Mouse (Mus musculus) activated CD4-positive, CD25-positive, alpha-beta regulatory T cell, adult 4 months (primary cell): ENCODE measurements around the gene Igfals. TPM values are rescaled to one million over a fixed set of nuclear protein-coding genes. Genes with fewer than 3 reads are reported as not detected.
A peak's percentile ranks its signal among the peaks of the same experiment; 100 is the strongest.

ENCODE experiments used
- ATAC-seq: one replicate; pipeline ENCODE4 v1.8.0; 2017
- polyA plus RNA-seq, 2 experiments: library from polyadenylated mRNA; unstranded; fragments of 100-300 nt; shearing (Covaris generic); gene quantifications; one replicate each; pipeline ENCODE4 v1.2.1; 2017

The Igfals gene
- polyA plus RNA-seq, 2 experiments from 2014 or later = not detected

DNA sequence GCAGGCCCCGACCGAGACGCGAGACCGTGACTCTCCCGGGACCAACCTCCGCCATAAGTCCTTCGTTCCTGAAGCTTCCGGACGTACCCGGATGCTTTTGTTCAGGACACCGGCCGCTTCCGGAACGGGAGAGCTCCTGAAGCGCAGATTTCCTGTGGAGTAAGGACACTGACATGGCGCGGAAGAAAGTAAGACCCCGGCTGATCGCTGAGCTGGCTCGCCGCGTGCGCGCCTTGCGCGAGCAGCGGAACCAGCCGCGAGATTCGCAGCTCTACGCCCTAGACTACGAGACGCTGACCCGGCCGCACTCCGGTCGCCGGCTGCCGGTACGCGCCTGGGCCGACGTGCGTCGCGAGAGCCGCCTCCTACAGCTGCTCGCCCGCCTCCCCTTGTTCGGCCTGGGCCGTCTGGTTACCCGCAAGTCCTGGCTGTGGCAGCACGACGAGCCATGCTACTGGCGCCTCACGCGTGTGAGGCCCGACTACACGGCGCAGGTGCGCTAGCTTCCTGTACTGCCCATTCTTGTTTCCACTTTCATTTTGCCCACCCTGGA is 29.3 kb downstream of the Igfals start, which contains the start of the genes Eme2 and Mrps34:
Eme2 (minus strand) TSS at position 93 of the 553 bp plus-strand sequence.
Mrps34 (plus strand) TSS at position 122 of the 553 bp plus-strand sequence.
- peak; percentile 81 for ATAC-seq

DNA sequence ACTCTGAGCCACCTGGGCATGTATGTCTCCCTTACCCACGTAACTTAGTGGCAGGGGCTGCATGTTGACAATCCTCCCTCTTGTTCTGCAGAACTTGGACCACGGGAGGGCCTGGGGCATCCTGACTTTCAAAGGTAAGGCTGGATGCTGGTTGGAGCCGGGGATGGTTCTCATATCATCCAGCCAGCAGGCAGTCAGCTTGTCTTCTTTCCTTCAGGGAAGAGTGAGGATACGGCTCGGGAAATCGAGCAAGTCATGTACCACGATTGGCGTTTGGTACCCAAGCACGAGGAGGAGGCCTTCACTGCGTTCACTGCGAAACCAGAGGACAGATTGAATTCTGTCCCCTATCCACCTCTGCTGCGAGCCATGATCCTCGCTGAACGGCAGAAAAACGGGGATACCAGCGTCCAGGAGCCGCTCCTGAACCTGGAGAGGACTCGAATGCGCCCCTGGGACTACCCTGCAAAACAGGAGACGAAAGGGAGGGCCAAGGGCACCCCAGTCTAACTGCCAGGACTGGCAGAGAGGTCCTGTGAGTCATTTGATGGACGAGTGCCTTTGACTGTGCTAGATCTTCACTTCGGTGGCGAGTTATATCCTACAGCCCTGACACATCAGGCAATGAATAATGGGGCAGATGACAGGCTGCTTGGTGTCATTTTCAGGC is 29.9 kb downstream of the Igfals start:
- no peak for ATAC-seq

DNA sequence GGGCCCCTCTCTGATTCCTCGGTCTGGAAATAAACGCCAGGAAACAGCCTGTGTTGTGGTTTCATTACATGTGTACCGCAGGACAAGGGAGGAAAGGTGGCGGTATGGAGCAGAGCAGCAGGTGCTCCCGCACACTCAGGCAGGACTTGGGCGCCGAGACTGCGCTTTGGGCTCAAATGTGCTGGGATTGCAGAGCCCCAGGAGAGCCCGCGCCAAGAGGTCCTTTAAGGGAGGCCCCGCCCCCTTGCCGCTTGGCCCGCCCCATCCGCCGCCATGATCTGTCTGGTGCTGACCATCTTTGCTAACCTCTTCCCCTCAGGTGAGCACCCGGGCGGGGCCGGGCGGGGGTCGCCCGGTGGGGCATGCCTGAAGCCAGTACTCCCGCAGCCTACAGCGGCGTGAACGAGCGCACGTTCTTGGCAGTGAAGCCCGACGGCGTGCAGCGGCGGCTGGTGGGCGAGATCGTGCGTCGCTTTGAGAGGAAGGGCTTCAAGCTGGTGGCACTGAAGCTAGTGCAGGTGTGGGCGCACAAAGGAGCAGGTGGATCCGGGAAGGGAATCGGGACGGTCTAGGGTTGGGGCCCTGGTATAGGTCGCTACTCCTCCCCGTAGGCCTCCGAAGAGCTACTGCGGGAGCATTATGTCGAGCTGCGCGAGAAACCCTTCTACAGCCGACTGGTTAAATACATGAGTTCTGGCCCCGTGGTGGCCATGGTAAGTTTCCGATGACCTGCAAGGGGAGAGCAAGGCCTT is 30.6 kb downstream of the Igfals start, which contains the start of gene Nme3:
Nme3 (plus strand) TSS at position 260 of the 752 bp plus-strand sequence.
- ATAC-seq = peak; percentile 42

DNA sequence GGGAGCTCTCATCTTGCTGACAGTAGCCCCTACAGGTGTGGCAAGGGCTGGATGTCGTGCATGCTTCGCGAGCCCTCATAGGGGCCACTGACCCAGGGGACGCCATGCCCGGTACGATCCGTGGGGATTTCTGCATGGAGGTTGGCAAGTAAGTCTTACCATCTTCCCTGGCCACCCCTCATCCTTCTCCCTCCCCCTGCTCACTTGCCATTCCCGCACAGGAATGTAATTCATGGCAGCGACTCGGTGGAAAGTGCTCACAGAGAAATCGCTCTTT is 31.1 kb downstream of the Igfals start:
- ATAC-seq = no peak

DNA sequence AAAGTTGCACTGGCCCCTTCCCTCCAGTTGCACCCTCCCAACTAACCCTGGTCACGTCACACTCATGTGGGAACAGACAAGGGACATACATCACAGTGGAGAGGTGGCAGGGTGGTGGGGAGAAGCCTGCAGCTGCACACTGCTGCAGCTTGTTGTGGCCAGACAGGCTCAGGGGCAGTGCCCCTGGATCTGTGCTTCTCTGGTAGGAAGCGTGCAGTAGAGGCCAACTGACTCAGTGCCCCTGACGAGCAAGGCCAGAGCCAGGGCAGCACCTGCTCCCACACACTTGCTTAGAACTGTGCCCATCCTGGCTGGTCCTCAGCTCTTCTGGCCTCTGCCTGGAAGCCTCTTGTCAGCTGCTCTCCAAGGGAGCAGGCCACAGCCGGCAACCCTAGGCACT is 31.8 kb downstream of the Igfals start:
- ATAC-seq = no peak

DNA sequence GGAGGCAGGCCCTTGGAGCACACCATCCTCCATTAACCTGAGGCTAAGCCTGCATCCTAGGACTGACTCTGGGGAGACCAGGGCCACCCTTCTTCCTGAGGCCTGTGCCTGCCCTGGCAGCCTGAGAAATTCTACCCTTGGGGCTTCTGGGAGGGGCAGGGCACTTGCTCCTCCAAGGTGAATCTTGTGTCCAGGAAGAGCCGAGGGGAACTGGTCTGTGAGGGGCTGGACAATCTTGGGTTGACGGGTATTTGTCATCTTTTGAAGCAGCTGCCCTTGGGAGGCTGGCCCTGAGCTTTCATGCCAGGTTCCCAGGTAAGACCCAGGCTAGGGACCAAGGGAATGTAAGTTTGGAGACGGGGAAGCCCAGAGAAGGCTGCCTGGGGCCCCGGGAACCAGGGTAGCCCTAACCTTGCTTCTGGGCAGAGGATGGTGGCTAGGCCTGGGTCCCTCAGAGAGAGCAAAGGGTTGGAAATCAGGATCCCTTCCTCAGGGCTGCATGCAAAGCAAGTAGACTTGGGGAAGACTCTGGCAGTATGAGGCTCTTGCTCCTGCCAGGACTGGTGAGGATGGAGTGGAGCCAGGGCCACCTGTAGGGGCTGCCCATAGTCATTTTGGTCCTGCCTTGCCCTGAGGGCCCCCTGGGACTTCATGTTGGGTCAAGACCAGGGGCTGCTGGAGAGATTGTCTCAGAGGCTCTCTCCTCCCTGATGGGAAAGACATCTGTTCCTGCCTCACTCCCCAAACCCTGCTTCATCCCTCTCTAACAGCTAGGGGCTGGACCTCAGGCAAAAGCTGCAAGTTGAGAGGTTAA is 32.5 kb downstream of the Igfals start:
- ATAC-seq = no peak

DNA sequence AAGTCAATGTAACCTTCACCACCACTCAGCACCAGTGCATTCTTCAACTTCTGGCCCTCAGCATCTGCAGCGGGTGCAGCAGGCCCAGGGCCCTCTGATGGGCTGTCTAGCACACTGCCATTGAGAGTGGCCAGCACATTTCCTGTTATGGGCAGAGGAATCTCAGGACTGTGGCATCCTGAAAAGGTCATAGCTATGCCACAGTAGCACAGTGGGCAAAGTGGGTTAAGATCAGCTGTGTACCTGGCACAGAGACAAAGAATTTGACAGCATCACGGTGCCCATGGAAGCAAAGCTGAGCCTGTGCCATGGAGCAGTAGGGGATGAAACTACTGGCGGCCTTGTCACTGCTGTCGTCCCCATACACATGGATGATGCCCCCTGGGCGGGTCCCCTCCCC is 33.4 kb downstream of the Igfals start:
- ATAC-seq = no peak

DNA sequence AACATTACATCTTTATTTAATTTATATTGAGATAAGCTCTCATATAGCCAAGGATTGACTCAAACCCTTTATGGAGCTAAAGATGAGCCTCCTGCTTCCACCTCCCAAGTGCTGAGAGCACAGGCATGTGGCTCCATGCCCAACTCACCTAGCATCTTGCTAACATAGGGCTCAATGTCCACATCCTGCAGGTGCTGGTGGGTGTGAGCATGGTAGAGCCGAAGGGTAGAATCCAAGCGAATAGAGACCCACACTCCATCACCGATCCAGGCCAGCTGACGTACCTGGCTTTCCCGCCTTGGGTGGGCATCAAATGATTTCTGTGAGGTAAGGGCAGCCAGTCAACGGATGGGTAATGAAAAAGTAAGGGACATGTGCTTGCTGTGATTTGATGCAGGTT is 34.2 kb downstream of the Igfals start:
- ATAC-seq = no peak

DNA sequence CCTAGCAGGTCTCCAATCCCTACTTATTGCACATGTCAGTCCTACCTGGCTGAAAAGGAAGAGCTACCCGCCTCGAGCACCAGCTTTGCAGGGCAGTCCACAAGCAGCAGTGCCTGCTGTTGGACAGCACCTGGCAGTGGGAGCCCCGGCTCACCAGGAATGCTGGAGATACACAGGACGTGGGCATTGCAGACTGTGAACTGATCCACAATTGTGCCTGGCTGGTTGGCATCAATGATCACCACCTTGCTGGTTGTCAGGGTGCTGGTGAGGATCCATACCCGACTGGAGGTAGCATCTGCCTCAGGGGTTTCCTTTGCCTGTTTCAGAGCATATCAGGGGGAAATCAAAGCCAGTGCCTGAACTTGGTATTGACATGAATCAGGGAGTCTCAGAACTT is 36.3 kb downstream of the Igfals start:
- ATAC-seq = no peak

DNA sequence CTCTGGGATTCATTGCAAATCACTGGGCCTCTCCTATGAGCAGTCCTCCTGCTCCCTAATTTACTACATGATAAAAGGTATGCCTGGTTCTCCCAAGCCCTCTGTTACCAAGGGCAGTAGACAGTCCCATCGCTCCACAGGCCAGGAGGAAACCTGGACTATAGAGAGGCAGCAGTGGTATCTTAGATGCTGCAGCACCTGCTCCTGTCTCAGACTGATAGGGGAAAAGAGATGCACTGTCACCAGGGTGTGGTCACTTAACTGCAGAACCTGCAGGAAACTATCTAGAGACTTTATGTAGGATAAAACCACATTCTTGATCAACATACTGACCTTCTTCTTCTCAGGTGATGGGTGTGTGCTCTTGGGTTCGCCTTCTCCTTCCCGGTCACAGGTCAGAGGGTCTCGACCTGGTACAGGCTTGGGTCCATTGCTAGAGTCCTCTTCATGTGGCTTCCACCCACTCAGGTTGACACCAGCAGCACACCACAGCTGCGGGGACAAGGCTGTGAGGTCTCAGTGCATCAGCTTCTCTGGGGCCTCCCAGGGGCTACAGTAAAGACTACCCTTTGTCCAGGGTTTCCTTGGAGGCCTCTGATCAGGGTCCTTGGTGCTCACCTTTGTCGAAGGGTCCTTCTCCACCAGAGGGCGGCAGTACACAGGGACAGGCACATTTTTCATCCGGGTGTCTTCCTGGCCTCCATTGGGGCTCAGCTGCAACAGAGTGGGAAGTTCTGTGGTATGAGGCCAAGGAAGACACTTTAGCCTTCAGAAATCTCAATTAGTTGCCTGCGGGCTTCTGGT is 37.1 kb downstream of the Igfals start:
- ATAC-seq = no peak

DNA sequence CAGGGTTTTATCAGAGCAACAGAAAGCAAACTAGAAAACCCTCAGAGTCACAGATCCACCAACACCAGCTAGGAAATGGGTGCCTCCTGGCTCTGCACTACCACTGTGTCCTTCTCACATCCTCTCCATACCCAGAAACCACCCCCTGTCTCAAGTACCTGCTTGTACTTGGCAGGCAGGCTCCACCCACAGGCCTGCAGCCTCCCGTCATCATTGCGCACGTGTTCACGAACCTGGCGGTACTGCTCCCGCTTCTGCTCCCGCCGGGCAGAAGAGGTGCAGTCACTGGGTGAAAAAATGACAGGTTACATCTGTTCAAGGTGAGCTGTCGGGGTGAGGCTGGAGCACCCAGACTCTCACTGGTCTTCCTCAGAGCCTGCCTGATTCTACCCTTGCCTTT is 38.0 kb downstream of the Igfals start:
- ATAC-seq = no peak

DNA sequence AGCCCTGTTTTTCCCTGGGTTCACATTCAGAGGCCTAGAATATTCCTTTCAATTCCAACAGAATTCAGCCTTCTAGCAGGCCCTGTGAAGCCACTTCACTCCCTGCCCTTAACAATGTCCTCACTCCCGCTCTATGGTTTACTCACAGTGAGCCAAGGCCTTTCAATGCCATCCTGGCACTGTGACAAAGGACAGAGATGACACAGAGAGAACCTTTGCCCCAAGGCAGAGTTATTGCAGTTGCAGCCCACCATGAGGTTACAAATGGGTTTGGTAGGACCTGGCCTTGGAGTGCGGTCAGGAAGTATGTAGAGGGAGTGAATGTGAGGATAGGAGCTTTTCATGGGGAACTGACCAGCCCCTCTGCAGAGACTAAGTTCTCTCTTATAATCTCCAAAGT is 41.8 kb downstream of the Igfals start:
- no peak for ATAC-seq

DNA sequence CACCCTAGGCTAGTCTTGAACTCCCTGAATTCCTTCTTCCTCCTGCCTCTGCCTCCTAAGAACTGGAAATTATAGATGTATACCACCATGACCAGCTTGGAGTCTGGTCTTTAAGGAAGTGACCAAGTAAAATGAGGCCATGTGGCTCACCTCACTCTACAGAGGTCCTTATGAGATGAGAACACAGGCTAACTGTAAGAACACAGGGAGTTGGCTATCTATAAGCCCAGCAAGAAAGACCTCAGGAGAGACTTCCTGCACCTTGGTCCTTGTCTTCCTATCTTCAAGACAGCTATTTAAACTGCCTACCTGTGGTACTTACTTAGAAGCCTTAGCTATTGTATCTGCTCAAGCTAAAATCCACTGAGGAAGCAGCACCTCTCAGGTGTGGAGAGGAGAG is 48.2 kb downstream of the Igfals start:
- ATAC-seq = no peak

DNA sequence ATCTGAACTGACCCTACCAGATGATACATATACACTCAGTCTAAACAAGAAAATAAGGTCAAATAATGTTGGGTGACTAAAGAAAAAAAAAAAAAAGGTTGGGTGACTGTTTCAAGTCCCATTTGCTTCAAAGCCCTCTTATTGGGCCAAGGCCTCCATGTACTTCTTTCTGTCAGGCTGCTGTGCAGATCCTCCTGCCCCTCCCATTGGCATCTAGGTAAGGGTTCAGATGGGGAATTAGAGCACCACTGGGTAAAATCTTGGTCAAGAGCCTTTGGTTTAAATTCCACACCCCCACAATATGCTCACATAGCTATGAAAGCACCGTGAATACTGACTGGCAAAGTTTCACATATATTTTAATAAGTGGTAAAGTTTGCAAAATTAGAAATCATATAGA is 57.4 kb downstream of the Igfals start:
- ATAC-seq = no peak

DNA sequence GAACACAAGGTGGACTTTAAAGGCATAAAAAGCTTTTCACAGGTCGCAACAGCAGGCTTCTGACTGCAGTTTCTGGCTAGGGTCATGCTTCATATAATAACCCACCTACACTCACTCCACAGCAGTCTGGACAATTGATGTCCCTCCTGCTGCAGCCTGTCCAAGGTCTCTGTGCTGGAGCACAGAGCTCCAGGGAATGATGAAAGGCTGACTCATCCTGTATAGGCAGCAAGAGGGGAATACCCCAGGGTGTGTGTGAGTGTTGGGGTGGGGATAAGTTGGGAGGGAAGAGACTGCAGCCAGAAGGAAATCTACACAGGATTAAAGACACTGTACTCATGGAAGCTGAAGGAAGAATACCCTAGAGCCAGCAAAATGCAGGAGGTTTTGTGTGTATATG is 63.7 kb downstream of the Igfals start:
- no peak for ATAC-seq

Other genes starting within 250 kb of the Igfals start
- 10 to 100 TPM in 1 of 2 experiments, 1 to 10 TPM in 1; 9.8 to 24.1 TPM for gene Tsc2, start 233.4 kb upstream of the Igfals start, polyA plus RNA-seq
- 1 to 10 TPM; 2.1 to 2.6 TPM for gene Nthl1, start 233.3 kb upstream of the Igfals start, polyA plus RNA-seq
- gene Slc9a3r2, start 215.7 kb upstream of the Igfals start, polyA plus RNA-seq = not detected
- under 1 TPM in 1 of 2 experiments, not detected in 1; 0.66 TPM for gene Npw, start 207.5 kb upstream of the Igfals start, polyA plus RNA-seq
- 1 to 10 TPM; 4.5 to 4.6 TPM for gene Zfp598, start 196.3 kb upstream of the Igfals start, polyA plus RNA-seq
- gene Syngr3, start 176.0 kb upstream of the Igfals start, polyA plus RNA-seq = 1 to 10 TPM in 1 of 2 experiments, under 1 TPM in 1; 0.43 to 1.2 TPM
- gene Gfer, start 169.8 kb upstream of the Igfals start, polyA plus RNA-seq = 10 to 100 TPM; 13.1 to 15.5 TPM
- 1 to 10 TPM; 1.4 to 1.5 TPM for gene Noxo1, start 169.8 kb upstream of the Igfals start, polyA plus RNA-seq
- gene Tbl3, start 158.3 kb upstream of the Igfals start, polyA plus RNA-seq = 10 to 100 TPM; 23.6 to 46.2 TPM
- gene Rnf151, start 147.9 kb upstream of the Igfals start, polyA plus RNA-seq = not detected
- 1,000 to 10,000 TPM in 1 of 2 experiments, 100 to 1,000 TPM in 1; 537 to 1,178 TPM for gene Rps2, start 147.9 kb upstream of the Igfals start, polyA plus RNA-seq
- gene Ndufb10, start 141.5 kb upstream of the Igfals start, polyA plus RNA-seq = 100 to 1,000 TPM; 226 to 265 TPM
- not detected for gene Rpl3l, start 138.2 kb upstream of the Igfals start, polyA plus RNA-seq
- 10 to 100 TPM; 33.5 to 39.9 TPM for gene Msrb1, start 129.4 kb upstream of the Igfals start, polyA plus RNA-seq
- not detected for gene Hs3st6, start 113.0 kb upstream of the Igfals start, polyA plus RNA-seq
- not detected for gene Meiob, start 61.7 kb upstream of the Igfals start, polyA plus RNA-seq
- gene Hagh, start 25.9 kb upstream of the Igfals start, polyA plus RNA-seq = 10 to 100 TPM; 23.4 to 28.1 TPM
- 1 to 10 TPM; 1.1 to 2.9 TPM for gene Fahd1, start 15.6 kb upstream of the Igfals start, polyA plus RNA-seq
- 100 to 1,000 TPM in 1 of 2 experiments, 10 to 100 TPM in 1; 88.6 to 103 TPM for gene Nubp2, start 20.4 kb downstream of the Igfals start, polyA plus RNA-seq
- gene Spsb3, start 20.6 kb downstream of the Igfals start, polyA plus RNA-seq = 10 to 100 TPM; 38.5 to 50.9 TPM
- gene Eme2, start 29.1 kb downstream of the Igfals start, polyA plus RNA-seq = 10 to 100 TPM; 12.8 to 26.0 TPM
- 10 to 100 TPM; 77.7 to 87.5 TPM for gene Mrps34, start 29.1 kb downstream of the Igfals start, polyA plus RNA-seq
- gene Nme3, start 30.5 kb downstream of the Igfals start, polyA plus RNA-seq = 10 to 100 TPM; 51.5 to 53.2 TPM
- 10 to 100 TPM; 26.1 to 28.6 TPM for gene Mapk8ip3, start 71.0 kb downstream of the Igfals start, polyA plus RNA-seq
- 10 to 100 TPM; 27.9 to 35.8 TPM for gene Jpt2, start 94.7 kb downstream of the Igfals start, polyA plus RNA-seq
- 10 to 100 TPM; 12.6 to 17.1 TPM for gene Cramp1l, start 149.8 kb downstream of the Igfals start, polyA plus RNA-seq
- gene Ift140, start 150.1 kb downstream of the Igfals start, polyA plus RNA-seq = 10 to 100 TPM; 14.5 TPM
- under 1 TPM in 1 of 2 experiments, not detected in 1; 0.63 TPM for gene Tmem204, start 217.6 kb downstream of the Igfals start, polyA plus RNA-seq
- gene Telo2, start 250.0 kb downstream of the Igfals start, polyA plus RNA-seq = 10 to 100 TPM; 16.8 to 18.7 TPM